Mouse (Mus musculus): ENCODE results near the gene Ces2a. TPM values are rescaled to one million over a fixed set of nuclear protein-coding genes. Genes with fewer than 3 reads are reported as not detected.

Ces2a gene
- 0.09 and 0.11 TPM in 2 replicates for polyA plus RNA-seq (2012; rRNA removed)

DNA sequence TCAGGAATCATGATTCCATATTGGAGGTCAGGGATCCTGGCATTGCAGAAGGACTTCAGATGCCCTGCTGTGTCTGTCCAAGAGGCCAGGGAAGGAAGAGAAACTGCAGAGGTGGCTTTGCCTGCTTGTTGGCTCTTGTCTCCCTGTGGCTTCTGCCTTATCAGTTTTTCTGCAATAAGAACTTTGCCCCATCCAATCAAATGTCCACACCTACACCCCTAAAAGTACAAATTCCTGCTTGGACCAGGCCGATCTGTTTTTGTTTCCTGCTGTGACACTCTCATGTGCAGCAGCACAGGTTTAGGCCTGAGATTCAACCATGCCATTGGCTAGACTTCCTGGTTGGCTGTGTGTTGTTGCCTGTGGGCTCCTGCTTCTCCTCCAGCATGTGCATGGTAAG, at the start of gene Ces2a:
Gene Ces2a (plus strand): TSS at position 251 of the 400 bp plus-strand sequence.
- no peak for DNase-seq (ENCODE audit: low spot score)

DNA sequence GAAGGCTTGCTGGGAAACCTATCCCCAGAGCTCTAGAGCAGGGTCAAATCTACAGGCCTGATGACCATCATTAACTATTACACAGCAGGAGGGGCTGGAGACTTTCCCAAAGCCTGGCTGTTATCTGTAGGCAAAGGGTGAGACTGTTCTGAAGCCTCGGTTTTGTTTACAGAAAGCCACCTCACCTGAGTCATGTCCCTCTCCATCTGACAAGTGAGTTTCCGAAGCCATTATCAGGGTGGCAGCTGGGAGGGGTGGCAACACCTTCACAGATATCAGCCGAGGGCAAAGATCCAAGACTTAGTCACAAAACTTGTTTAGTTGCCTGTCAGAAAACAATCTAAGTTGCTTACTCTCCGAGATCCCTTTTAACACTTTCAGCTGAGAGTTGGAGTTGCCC, 45.4 kb upstream of the Ces2a start:
- no peak for DNase-seq (ENCODE audit: low spot score)

DNA sequence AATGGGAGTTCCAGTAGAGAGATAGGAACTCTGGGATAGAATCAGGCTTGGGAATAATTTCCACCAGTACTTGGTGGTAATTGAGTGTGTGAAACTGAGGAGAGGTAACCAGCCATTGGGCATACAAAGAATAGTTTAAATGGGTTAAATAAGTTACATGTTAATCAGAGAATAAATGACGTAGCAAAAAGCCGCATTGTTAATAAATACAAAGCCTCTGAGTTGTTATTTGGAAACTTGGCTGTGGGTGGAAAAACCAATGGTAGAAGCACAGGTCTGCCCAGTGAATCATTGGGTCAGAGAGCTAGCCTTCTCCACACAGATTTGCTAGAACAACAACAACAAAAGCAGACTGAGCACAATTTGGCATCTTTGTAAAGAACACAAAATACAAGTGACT, 35.2 kb upstream of the Ces2a start:
- no peak for DNase-seq (ENCODE audit: low spot score)

DNA sequence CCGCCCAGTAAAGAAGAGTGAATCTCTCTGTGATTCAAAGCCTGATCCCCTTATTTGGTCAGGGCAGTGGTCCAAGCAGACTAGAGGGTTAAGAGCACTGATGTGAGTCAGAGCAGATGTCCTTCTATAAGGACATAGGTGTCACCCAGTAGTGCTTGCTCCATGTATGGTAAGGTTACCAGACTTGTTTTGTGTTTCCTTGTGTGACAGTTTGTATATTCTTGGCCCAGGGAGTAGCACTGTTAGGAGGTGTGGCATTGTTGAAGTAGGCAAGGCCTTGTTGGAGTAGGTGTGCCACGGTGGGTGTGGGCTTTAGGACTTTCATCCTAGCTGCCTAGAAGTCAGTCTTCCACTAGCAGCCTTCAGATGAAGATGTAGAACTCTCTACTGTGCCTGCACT, 31.9 kb upstream of the Ces2a start:
- DNase-seq (ENCODE audit: low spot score), result no peak

DNA sequence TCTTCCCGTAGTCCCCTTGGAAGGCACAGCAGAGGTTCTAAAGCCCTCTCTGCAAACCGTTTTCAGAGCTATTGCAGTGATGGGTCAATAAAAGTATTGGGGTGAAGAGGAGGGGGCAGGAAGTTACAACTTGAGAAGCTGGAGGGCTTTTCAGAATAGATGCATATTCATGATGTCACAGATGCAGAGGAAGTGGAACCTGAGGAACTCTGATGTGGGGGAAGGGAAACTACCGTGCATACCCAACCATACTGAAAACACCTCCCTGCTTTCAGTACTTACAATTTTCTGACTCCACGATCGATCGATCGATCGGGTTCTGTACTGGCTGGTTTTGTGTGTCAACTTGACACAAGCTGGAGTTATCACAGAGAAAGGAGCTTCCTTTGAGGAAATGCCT, 12.6 kb upstream of the Ces2a start:
- DNase-seq (ENCODE audit: low spot score), result no peak

DNA sequence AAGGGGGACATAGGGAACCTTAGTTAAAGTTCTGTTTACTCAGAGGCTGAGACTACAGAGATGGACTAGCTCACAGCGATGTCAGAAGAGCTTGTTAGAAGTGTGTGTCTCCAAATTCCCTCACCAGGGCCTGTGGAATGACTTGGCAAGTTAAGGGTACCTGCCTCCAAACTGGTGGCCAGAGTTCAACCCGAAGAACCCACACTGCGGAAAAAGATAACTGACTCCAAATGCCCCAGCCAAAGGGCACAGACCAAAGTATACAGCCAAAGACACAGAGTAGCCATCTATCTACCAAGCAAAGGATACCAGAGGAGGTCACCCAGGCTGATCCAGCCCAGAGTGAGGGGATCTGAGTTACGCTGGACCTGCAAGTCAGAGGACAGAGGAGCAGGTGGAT, 2.4 kb upstream of the Ces2a start:
- no peak for DNase-seq (ENCODE audit: low spot score)

DNA sequence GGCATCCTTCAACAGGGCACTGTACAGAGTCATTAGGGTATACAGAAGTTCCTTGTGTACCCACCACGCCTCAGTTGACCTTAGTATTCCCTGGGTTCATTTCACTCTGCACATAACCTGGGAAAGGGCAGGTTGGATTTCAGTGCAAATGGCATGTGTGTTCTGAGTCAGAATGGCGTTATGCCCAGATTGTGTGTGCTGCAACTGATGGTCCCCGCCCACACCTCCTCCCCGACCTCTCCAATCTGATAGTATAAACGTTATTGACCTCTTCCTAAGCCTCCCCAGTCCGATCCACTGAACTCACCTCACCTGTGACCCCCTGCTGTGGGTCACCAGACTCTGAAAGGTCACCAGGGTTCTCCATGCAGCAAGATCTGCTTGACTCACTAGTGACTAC, 1.8 kb upstream of the Ces2a start:
- DNase-seq (ENCODE audit: low spot score), result no peak

DNA sequence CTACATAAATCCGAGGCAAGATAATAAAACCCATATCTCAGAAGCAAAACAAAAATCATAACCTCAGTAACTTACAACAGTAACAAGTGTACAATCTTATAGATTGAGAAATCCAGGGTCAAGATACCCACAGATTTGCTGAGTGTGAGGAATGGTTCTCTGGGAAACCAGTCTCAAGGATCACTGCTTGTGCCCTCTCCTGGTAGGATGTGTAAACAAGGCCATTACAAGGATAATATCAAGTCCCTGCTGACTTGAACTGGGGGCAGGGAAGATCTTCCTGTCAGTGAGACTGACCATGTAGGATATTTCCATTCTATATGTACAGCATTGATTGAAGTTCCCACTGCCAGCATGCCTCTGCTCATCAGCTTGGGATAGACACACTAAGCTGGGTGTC, 8.2 kb downstream of the Ces2a start:
- DNase-seq (ENCODE audit: low spot score), result no peak

DNA sequence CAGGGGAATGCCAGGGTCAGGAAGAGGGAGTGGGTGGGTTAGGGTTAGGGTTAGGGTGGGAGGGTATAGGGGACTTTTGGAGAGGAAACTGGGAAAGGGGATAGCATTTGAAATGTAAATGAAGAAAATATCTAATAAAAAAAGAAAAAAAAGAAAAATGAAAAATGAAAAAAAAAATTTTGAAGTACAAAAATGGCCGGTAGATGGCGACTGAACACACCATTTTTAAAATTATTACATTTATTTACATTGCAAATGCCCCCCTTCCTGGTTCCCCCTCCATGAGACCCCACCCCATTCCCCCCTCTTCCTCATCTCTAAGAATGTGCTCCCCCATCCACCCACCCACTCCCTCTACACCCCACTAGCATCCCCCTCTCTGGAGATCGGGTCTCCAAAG, 9.6 kb downstream of the Ces2a start:
- no peak for DNase-seq (ENCODE audit: low spot score)

DNA sequence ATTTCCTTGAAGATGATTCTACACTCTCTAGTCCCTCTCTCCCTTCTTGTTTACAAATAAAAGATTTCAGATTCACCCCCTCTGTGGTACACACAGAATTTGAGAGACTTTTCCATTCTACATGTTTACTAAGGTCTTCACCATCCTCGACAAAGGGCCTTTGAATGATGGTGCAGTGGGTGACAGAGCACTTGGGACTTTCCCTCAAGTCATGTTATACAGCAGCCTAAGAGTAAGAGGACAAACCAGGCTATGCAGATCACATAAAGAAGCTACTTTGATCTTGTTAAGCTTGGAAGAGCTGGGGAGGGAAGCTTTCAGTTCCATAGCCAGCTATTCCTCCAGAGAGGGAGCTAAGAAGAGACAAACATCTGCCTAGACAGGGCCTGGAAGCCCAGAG, 19.0 kb downstream of the Ces2a start:
- no peak for DNase-seq (ENCODE audit: low spot score)

DNA sequence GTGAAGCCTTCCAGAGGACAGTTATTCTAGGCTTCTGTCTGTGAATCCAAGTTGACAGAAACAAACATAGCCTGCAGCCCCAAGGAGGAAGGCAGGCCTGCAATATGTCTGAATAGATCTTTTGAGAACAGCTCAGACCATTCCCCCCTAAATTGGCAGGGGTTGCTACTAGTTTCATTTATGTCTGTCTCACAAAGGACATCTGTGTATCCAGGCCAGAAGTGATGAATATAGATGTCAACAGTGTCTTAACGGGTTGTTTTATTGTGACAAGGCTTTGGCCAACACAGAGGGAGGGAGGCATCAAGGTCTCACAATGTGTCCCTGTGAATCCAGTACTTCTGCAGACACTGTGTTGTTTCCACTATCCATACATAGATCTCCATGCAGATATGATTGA, 23.8 kb downstream of the Ces2a start:
- no peak for DNase-seq (ENCODE audit: low spot score)

DNA sequence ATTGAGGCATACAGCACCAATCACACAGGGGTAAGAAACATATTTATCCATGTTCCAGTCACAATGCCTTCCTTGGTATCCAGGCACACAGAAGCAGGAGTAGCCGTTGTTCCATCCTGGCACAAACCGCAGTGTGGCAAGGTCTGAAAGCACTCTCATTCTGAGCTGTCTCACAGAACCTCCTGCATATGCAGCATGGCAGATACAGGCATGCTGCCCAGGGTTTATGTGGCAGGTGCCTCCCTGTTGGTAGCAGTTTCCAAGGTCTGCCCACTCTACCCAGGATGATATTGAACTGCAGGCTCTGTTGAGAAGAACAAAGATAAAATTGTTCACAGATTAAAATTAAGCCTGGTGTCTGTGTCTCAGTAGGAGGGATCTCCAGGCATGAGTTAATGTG, 24.4 kb downstream of the Ces2a start:
- DNase-seq (ENCODE audit: low spot score), result no peak

DNA sequence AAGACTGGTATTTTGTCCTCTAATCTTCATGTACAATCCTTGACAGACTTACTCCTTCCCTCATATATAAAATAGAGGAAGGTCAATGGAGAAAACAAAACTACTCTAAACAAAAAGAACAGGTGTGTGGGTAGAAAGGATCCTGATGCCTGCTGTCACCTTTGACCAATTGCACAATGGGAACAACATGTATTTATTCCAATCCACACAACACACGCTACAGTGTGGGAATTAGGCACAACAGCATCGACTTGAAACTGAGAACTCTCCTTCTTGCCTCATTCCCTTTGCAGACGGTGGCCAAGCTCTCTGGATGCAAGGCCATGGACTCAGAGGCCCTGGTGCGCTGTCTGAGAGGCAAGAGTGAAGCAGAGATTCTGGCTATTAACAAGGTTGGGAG, 27.3 kb downstream of the Ces2a start:
- DNase-seq (ENCODE audit: low spot score), result no peak

DNA sequence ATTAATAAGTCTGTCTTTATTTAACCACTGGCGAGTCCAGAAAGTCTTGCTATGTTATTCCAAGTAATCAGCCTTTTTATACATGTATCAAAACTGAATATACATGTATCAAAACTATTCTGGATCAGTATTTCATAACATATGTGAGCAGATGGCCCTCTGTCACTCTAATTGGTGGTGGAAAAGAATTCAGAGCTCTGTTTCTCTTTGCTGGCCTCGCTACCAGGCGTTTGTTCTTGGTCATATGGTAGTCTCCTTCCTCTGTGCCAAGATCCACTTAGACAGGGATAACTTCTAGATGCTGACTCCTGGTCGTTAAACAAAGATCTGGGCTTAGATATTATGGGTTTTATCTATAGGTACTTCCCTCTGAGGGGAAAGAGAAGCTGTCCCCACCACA, 32.7 kb downstream of the Ces2a start:
- DNase-seq (ENCODE audit: low spot score), result no peak

DNA sequence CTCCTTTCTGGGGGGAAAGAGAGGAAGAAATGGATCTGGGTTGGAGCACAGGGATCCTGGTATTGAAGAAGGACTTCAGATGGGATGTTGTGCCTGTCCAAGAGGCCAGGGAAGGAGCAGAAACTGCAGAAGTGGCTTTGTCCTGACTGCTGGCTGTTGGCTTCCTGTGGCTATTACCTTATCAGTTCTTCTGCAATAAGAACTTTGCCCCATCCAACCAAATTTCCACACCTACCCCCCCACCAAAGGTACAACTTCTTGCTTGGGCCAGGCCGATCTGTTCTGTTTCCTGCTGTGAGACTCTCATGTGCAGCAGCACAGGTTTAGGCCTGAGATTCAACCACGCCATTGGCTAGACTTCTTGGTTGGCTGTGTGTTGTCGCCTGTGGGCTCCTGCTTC, 36.6 kb downstream of the Ces2a start:
- no peak for DNase-seq (ENCODE audit: low spot score)

DNA sequence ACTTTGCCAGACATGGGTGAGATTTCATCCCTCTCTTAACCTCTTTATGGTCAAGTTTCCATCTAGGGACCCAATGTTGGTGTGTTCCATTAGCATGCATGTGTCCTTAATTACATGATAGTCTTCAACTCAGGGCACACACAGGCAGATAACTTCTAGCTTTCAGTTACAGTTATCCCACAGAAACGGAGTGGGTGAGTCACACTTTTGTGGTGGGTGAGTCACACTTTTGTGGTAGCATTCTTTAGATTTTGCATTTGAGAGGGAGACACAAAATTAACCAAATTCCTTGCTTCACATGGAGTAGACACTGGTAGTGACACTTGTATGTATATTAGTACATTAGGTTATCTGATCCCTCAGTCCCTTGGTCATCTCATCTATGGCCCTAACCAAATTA, 53.2 kb downstream of the Ces2a start:
- DNase-seq (ENCODE audit: low spot score), result no peak

DNA sequence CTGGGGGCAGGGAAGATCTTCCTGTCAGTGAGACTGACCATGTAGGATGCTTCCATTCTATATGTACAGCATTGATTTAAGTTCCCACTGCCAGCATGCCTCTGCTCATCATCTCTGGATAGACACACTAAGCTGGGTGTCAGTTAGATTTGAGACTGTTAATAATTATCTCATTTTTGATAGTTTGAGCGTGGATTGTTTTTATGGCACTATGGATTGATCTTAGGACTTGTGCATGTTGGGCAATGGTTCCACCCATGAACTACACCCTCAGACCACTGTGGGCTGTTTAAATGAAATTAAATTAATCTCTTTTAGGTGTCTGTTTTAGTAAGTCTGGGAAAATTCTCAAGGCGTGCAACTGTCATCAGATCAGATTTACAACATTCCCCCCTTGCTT, 55.1 kb downstream of the Ces2a start:
- DNase-seq (ENCODE audit: low spot score), result no peak

DNA sequence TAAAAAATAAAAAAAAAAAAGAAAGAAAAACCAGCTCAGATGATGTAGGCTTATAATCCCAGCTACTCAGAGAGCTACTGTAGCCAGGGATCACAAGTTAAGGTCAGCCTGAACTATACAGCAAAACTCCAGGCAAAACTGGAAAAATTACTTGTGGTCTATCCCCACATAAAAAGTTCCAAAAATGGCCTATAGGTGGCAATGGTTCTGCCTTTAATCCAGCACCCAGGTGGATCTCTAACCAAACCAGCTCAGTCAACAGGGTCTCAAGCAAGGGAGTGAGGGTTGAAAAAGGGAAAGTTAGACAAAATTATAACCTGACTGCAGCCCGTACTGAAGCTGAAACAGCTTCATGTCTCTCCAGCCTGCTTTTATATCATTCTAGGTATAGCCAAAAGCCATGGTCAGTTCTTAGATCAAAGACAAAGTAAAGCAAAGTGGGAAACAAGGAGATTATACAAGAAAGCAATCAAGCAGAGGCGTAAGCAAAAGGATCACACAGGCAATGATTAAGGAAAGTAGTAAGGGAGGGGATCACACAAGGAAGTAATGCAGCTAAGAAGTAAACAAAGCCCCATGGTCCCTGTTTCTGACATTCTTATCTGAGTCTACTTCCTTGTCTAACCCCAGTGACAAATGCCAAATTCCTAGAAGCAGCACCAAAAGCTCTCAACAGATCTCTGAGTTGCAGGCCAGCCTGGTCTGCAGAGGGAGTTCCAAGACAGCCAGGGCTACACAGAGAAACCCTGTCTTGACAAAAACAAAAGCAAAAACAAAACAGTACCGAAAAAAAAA, 56.3 kb downstream of the Ces2a start:
- DNase-seq (ENCODE audit: low spot score), result no peak

Other genes with a start within 250 kb of the Ces2a start
- 0.47 and 0.54 TPM in 2 replicates for gene Terb1, start 224.1 kb upstream of the Ces2a start, polyA plus RNA-seq (2012; rRNA removed)
- gene Nae1, start 199.4 kb upstream of the Ces2a start, polyA plus RNA-seq (2012; rRNA removed), result 56.2 and 71.4 TPM in 2 replicates
- gene Car7, start 199.3 kb upstream of the Ces2a start, polyA plus RNA-seq (2012; rRNA removed), result 3.5 and 4.7 TPM in 2 replicates
- gene Pdp2, start 142.6 kb upstream of the Ces2a start, polyA plus RNA-seq (2012; rRNA removed), result 6.1 and 7.2 TPM in 2 replicates
- not detected in 2 replicates for gene Cdh16, start 109.6 kb upstream of the Ces2a start, polyA plus RNA-seq (2012; rRNA removed)
- 10.3 and 13.4 TPM in 2 replicates for gene Rrad, start 102.7 kb upstream of the Ces2a start, polyA plus RNA-seq (2012; rRNA removed)
- 53.2 and 69.5 TPM in 2 replicates for gene Ciao2b, start 92.0 kb upstream of the Ces2a start, polyA plus RNA-seq (2012; rRNA removed)
- 4.1 and 4.6 TPM in 2 replicates for gene Ces2b, start 97.6 kb downstream of the Ces2a start, polyA plus RNA-seq (2012; rRNA removed)
- gene Ces2c, start 113.1 kb downstream of the Ces2a start, polyA plus RNA-seq (2012; rRNA removed), result 0.22 and 0.41 TPM in 2 replicates
- 3.8 and 4.0 TPM in 2 replicates for gene Ces2e, start 192.3 kb downstream of the Ces2a start, polyA plus RNA-seq (2012; rRNA removed)
- 2.2 and 2.5 TPM in 2 replicates for gene Ces2f, start 213.4 kb downstream of the Ces2a start, polyA plus RNA-seq (2012; rRNA removed)
- 26.0 and 32.8 TPM in 2 replicates for gene Ces2g, start 227.7 kb downstream of the Ces2a start, polyA plus RNA-seq (2012; rRNA removed)